Mouse (Mus musculus): Measurements from ENCODE around the gene Gm44805.

Gene Gm44805

GRCm38 (mm10) chr7:19628192-19628535 lies 53.1 kb downstream of the Gm44805 start:
- DNase-seq: no peak

DNA sequence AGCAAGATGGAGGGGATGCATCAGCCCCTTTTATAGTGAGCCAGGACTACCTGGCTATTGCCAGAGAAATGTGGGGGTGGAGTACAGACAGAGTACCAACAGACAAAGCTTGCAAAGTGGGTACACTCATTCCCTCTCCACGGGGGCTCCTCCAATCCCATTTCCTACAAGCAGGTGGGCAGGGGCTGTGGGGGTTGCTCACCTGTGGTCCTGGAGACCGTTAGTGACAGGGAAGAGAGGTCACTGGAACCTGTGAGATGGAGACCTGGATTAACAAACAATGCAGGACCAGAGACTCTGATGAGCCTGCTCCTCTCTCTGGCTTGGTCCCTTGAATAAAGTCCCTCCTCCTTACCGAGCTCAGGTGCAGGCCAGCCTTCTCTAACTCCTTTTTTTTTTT lies 53.5 kb downstream of the Gm44805 start:
- no peak for DNase-seq

DNA sequence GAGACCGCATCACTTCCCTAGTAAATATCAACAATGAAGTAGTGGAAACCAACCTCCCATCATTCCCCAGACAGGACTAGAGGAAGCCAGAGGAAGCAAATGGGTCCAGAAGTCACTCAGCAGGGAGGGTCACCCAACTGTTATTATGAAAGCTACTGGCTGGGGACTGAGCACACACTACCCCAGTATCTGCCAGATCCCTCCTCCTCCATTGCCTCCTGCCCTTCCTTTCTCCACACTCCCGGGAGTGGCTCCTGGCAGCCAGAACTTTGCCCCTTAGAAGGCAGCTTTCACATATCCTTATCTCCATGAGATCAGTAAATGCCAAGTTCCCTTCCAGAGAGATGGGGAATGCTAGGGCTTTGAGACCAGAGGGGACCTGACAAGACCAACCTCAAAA lies 57.8 kb downstream of the Gm44805 start:
- DNase-seq: no peak

GRCm38 (mm10) chr7:19622241-19622640 lies 59.0 kb downstream of the Gm44805 start:
- DNase-seq: no peak

Measured in cerebellum, postnatal 36 days (tissue).